Mouse (Mus musculus) ES-E14 (cell line): ENCODE results near the gene Lmo1. TPM values are rescaled to one million over a fixed set of nuclear protein-coding genes. Genes with fewer than 3 reads are reported as not detected.
"Not testable (repeated sequence)": the region's sequence is repeated elsewhere in the genome, so short reads cannot be mapped to it uniquely, and the experiment has no call there.

Experiments used
- DNase-seq: peaks from one replicate; pipeline ENCODE4 v3.0.0-alpha.2; 2013; ENCODE audit warnings: low read depth, low spot score
- H3K27ac ChIP-seq: 2 replicates; pipeline ENCODE4 v1.5.1; 2012; ENCODE audit warnings: low read depth, mild to moderate bottlenecking, low read length, moderate library complexity, mixed read lengths; ENCODE audit not compliant: poor library complexity, insufficient read depth, severe bottlenecking
- H3K36me3 ChIP-seq: 2 replicates; pipeline ENCODE4 v1.6.1; 2012; ENCODE audit warnings: mild to moderate bottlenecking, low read length, moderate library complexity, mixed read lengths; ENCODE audit not compliant: control insufficient read depth, poor library complexity, insufficient read depth, severe bottlenecking
- H3K4me1 ChIP-seq, 2 experiments: fragments of 150-350 bp in 1 of 2; sonication (generic) in 1 of 2; 2 replicates each; pipeline ENCODE4 v1.6.1; 2012; ENCODE audit warnings: low read length in 2 of 2, mild to moderate bottlenecking in 1 of 2, mixed read lengths in 1 of 2; ENCODE audit not compliant: control insufficient read depth in 2 of 2, insufficient read depth in 2 of 2, poor library complexity in 1 of 2
- H3K4me3 ChIP-seq, 2 experiments: fragments of 150-350 bp in 1 of 2; sonication (generic) in 1 of 2; 2 replicates each; pipeline ENCODE4 v1.5.1; 2012; ENCODE audit warnings: low read length in 2 of 2, low read depth in 1 of 2, mild to moderate bottlenecking in 1 of 2, mixed read lengths in 1 of 2; ENCODE audit not compliant: insufficient read depth in 1 of 2, poor library complexity in 1 of 2, severe bottlenecking in 1 of 2
- H3K9ac ChIP-seq: 2 replicates; pipeline ENCODE4 v1.6.1; 2012; ENCODE audit warnings: low read depth, mild to moderate bottlenecking, low read length, mixed read lengths; ENCODE audit not compliant: poor library complexity, insufficient read depth, severe bottlenecking
- H3K9me3 ChIP-seq: fragments of 150-350 bp; sonication (generic); 2 replicates; pipeline ENCODE4 v1.6.1; 2012; ENCODE audit warnings: low read depth, mild to moderate bottlenecking, low read length; ENCODE audit not compliant: control insufficient read depth, insufficient read depth
- CHD2 ChIP-seq: IDR thresholded peaks from 2 replicates; pipeline ENCODE4 v1.6.1; 2014; ENCODE audit warnings: mild to moderate bottlenecking, low read depth, low read length, inconsistent platforms
- HCFC1 ChIP-seq: IDR thresholded peaks from 2 replicates; pipeline ENCODE4 v1.6.1; 2012; ENCODE audit warnings: low read length, inconsistent platforms, borderline replicate concordance; ENCODE audit not compliant: insufficient read depth
- MAFK ChIP-seq: IDR thresholded peaks from 2 replicates; pipeline ENCODE4 v1.6.1; 2014; ENCODE audit warnings: mild to moderate bottlenecking, low read depth, low read length, inconsistent platforms; ENCODE audit not compliant: insufficient read depth
- ZC3H11A ChIP-seq: IDR thresholded peaks from 2 replicates; pipeline ENCODE4 v1.6.1; 2012; ENCODE audit warnings: low read depth, mild to moderate bottlenecking, inconsistent platforms, low read length, borderline replicate concordance
- ZNF384 ChIP-seq: IDR thresholded peaks from 2 replicates; pipeline ENCODE4 v1.6.1; 2012; ENCODE audit warnings: low read depth, low read length, inconsistent platforms
- in situ Hi-C, 2 experiments: fragments of 600-800 bp; cut with MboI; formaldehyde crosslinking; loops; one replicate each; pipeline ENCODE4 v1.15.1; 2025; ENCODE audit warnings: low sequenced_read_pairs in 2 of 2, inconsistent platforms in 1 of 2; ENCODE audit not compliant: unreplicated experiment in 2 of 2
- total RNA-seq: library from RNA; depleted of rRNA; stranded (reverse); fragments of 300-350 nt; gene quantifications from 2 replicates; pipeline ENCODE4 v1.2.3, GENCODE M21; 2012

The Lmo1 gene
- total RNA-seq, 1 experiment, result 1.6 TPM

DNA sequence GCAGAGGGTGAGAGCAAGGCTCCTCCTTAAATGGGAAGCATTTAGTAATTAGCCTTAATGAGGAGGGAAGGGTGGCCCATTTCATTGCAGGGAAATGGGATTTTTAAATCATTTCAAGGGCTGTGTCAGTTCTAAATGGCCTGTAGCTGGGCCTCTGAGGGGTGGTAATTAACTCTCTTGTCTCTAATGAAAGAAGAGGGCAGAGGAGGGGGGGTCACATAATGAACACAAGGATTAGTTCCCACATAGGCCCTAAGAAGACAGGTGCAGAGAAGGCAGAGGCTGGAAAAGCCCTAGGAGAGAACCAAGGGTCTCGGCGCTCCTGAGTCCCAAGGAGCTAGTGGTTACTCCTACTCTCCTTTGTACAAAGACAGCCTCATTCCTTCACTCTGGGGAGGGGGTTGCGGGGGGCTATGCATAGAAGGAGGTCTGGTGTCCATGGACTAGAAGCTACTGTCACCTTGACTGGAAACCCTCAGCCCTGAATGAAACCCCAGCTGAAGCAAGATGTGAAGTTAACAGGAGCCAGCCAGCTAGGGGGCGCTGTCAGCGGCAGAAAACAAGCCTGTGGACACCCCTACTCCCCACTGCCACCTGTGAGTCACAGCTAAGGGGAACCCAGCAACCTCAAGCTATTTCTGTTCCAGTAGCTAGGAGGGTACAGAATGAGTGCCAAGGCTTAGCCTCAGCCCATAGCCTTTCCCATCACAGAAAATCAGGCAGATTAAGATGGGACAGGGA lies 44.9 kb downstream of the Lmo1 start:
- Histone ChIP-seq H3K27ac (no peak overlapping the region), H3K9me3 (no peaks in the 10 kb centered on the region), H3K9ac (no peak overlapping the region), H3K4me1 (no peaks in the 10 kb centered on the region), H3K36me3 (no peaks in the 10 kb centered on the region), H3K4me3 (no peak overlapping the region)
- TF ChIP-seq HCFC1, result no peak
- no peak for TF ChIP-seq MAFK
- TF ChIP-seq ZC3H11A, result no peak
- in situ Hi-C loops, result loop anchor here in 1 of 2 experiments (25.0 kb wide), 1 partner anchor 307 kb away; the partner anchor contains the start of gene Stk33
- DNase-seq, result no peak

DNA sequence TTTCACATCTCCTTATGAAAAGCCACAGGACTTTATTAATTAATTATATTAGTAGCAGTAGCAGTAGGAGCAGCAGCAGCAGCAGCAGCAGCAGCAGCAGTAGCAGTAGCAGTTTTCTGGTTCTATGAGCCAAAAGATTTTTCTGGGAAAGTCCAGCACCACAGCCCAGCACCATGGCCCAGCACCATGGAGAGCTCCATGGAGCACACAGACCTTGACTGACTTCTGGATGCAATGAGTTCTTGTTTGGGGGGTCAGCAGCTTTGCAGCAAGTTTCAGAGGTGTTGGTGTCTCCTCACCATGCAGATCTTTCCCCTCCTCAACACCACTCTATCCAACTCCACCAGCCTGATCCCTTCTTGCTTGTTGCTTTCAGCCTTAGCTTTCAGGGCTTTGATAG lies 45.6 kb downstream of the Lmo1 start:
- in situ Hi-C loops, result loop anchor here in 1 of 2 experiments (25.0 kb wide), 1 partner anchor 308 kb away; the partner anchor contains the start of gene Stk33
- no peak overlapping the region for H3K27ac ChIP-seq
- no peaks in the 10 kb centered on the region for H3K9me3 ChIP-seq
- H3K36me3 ChIP-seq, result no peaks in the 10 kb centered on the region
- H3K4me1 ChIP-seq, result no peaks in the 10 kb centered on the region
- H3K4me3 ChIP-seq, result no peak overlapping the region
- DNase-seq, result no peak
- TF ChIP-seq HCFC1, result no peak
- TF ChIP-seq ZC3H11A, result no peak
- TF ChIP-seq ZNF384, result no peak
- no peak for TF ChIP-seq MAFK
- TF ChIP-seq CHD2, result no peak
- H3K9ac ChIP-seq, result no peak overlapping the region

DNA sequence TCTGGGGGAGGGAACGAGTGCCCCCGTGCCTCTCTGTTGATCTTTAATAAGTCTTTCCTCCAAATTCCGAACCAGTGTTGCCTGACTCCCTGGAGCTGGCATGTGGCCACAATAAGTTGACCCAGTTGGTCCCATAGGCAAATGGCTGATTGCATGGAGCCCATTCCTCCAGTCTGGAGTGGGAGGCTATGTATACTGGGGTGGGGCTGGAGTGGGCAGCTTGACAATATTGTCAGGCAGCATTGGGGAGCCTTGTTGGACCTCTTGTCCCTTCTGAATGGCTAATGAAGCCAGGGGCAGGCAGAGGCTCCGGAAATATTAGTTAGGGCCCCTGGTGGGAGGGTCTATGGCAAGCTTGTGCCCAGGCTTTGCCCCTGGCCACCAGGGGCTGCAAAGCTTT lies 59.1 kb downstream of the Lmo1 start:
- TF ChIP-seq ZC3H11A (no peak), CHD2 (no peak), MAFK (no peak), ZNF384 (no peak), HCFC1 (no peak)
- in situ Hi-C loops, result no loop called here

DNA sequence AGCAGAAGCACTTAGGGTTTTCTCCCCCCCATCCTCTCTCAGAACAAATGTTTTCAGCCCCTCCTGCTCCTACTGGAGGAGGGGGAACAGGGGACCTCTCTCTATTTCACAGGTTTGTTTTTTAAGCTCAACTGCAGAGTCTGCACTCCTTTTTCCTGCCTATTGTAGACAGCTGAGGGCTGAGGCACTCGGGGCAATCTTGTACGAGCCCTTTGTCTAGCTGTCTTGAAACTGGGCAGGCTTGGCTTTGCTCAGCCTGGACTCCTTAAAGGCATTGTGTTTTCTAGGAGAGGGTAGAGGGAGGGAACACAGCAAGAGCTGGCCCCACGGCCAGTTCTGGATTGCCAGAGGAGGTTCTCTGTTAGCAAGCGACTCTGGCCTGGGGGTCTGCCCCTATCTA lies 59.5 kb downstream of the Lmo1 start:
- DNase-seq, H3K27ac ChIP-seq, H3K9me3 ChIP-seq, H3K9ac ChIP-seq, H3K4me3 ChIP-seq, H3K36me3 ChIP-seq, H3K4me1 ChIP-seq, in situ Hi-C loops: not testable (repeated sequence)

More for the DNA sequence above, 59.1 kb downstream of the Lmo1 start:
- no peaks in the 10 kb centered on the region for H3K9me3 ChIP-seq
- no peak overlapping the region for H3K9ac ChIP-seq
- DNase-seq, result no peak
- no peaks in the 10 kb centered on the region for H3K4me1 ChIP-seq
- H3K27ac ChIP-seq, result no peak overlapping the region
- H3K4me3 ChIP-seq, result no peak overlapping the region
- no peaks in the 10 kb centered on the region for H3K36me3 ChIP-seq

DNA sequence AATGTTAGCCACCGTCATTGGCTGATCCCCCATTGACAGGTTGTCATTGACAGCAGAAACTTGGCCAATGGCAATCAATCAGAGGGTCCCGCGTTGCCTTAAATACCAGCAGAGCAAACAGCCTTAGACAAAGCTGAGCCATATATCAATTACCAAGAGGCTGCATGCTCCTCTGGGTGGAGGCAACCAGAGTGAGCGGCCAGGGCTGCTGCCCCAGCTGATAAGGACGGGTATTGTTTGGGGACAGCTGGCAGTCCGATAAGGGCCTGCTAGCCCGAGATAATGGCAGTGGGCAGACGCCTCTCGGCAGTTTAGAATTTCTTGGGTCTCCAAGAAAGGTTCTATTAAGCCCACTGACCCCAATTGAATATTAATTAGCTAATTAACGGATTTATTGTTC lies 60.1 kb downstream of the Lmo1 start:
- in situ Hi-C loops, result no loop called here
- Histone ChIP-seq H3K36me3 (no peaks in the 10 kb centered on the region), H3K9ac (no peak overlapping the region), H3K4me3 (no peak overlapping the region), H3K4me1 (no peaks in the 10 kb centered on the region), H3K9me3 (no peaks in the 10 kb centered on the region), H3K27ac (no peak overlapping the region)
- DNase-seq, result no peak
- TF ChIP-seq CHD2, result no peak
- no peak for TF ChIP-seq MAFK
- TF ChIP-seq HCFC1, result no peak
- TF ChIP-seq ZNF384, result no peak
- no peak for TF ChIP-seq ZC3H11A
